Mouse (Mus musculus) liver, adult (tissue): ENCODE measurements around the gene Adamts9.

ENCODE experiments used
- GATA4 ChIP-seq: IDR thresholded peaks from 2 replicates; pipeline ENCODE4 v1.6.1; 2014; ENCODE audit warnings: mild to moderate bottlenecking, low read length; ENCODE audit not compliant: insufficient replicate concordance

The Adamts9 gene

GRCm38 (mm10) chr6:92944048-92944685, 875 bp upstream of the Adamts9 start:
- TF ChIP-seq GATA4: no peak

GRCm38 (mm10) chr6:92941756-92942420, 1.4 kb downstream of the Adamts9 start:
- no peak for TF ChIP-seq GATA4

GRCm38 (mm10) chr6:92941281-92941731, 2.0 kb downstream of the Adamts9 start:
- peak; percentile 49; the same call in 1 of the 2 replicates for TF ChIP-seq GATA4

- TF ChIP-seq GATA4: no peak
Observed at GRCm38 (mm10) chr6:92940191-92941131, 2.8 kb downstream of the Adamts9 start.

- no peak for TF ChIP-seq GATA4
Observed at GRCm38 (mm10) chr6:92928261-92928660, 15.0 kb downstream of the Adamts9 start.

GRCm38 (mm10) chr6:92924536-92924935, 18.8 kb downstream of the Adamts9 start:
- TF ChIP-seq GATA4: no peak

- no peak; the same call in 1 of the 2 replicates for TF ChIP-seq GATA4
Observed at GRCm38 (mm10) chr6:92921843-92922242, 21.4 kb downstream of the Adamts9 start.

GRCm38 (mm10) chr6:92920938-92921689, 22.2 kb downstream of the Adamts9 start:
- TF ChIP-seq GATA4: no peak

GRCm38 (mm10) chr6:92910611-92911010, 32.7 kb downstream of the Adamts9 start:
- TF ChIP-seq GATA4: no peak

- TF ChIP-seq GATA4: no peak
Observed at GRCm38 (mm10) chr6:92909361-92909760, 33.9 kb downstream of the Adamts9 start.

GRCm38 (mm10) chr6:92905922-92906321, 37.4 kb downstream of the Adamts9 start:
- peak; percentile 42 for TF ChIP-seq GATA4

- no peak for TF ChIP-seq GATA4
Observed at GRCm38 (mm10) chr6:92904491-92904890, 38.8 kb downstream of the Adamts9 start.

- no peak for TF ChIP-seq GATA4
Observed at GRCm38 (mm10) chr6:92904037-92904436, 39.3 kb downstream of the Adamts9 start.

- no peak for TF ChIP-seq GATA4
Observed at GRCm38 (mm10) chr6:92891535-92891934, 51.8 kb downstream of the Adamts9 start.
